Mouse (Mus musculus): Measurements from ENCODE around the gene Matk. TPM values are rescaled to one million over a fixed set of nuclear protein-coding genes. Genes with fewer than 3 reads are reported as not detected.
A peak's percentile ranks its signal among the peaks of the same experiment; 100 is the strongest.

The Matk gene
- polyA plus RNA-seq, 1 experiment from 2014 or later: 14.8 TPM

- Histone ChIP-seq H3K4me3 (replicated peaks; ENCODE audit: low read depth, low read length) (no peak overlapping the region), H3K27me3 (ENCODE audit: control insufficient read depth, insufficient read depth, low read length) (peaks cover 17% of the 10 kb centered on the region; the same call in 1 of the 2 replicates), H3K36me3 (ENCODE audit: control insufficient read depth, insufficient read depth, low read length) (no peaks in the 10 kb centered on the region), H3K4me2 (ENCODE audit: low read length) (no peak overlapping the region), H3K9ac (replicated peaks; ENCODE audit: low read length) (no peak overlapping the region; the same call in 1 of the 2 replicates), H3K9me3 (ENCODE audit: control insufficient read depth, low read length) (no peaks in the 10 kb centered on the region), H3K27ac (replicated peaks; ENCODE audit: low read depth, low read length) (no peak overlapping the region), H3K4me1 (ENCODE audit: control insufficient read depth, insufficient read depth, low read length) (peaks cover 8% of the 10 kb centered on the region)
- DNase-seq (no peak), ATAC-seq (ENCODE audit: low FRiP score, low TSS enrichment) (no peak)
- 86% methylated on average over 12 of the region's 12 CpGs for WGBS
Measured at GRCm38 (mm10) chr10:81236471-81237268, 16.1 kb upstream of the Matk start.

- no peak overlapping the region for H3K9ac ChIP-seq (replicated peaks; ENCODE audit: low read length)
- H3K4me3 ChIP-seq (replicated peaks; ENCODE audit: low read depth, low read length): no peak overlapping the region
- 84% methylated on average over 2 of the region's 2 CpGs for WGBS
- ATAC-seq (ENCODE audit: low FRiP score, low TSS enrichment) (no peak), DNase-seq (no peak)
- H3K27me3 ChIP-seq (ENCODE audit: control insufficient read depth, insufficient read depth, low read length): peaks cover 17% of the 10 kb centered on the region; the same call in 1 of the 2 replicates
- no peak overlapping the region for H3K4me2 ChIP-seq (ENCODE audit: low read length)
- no peaks in the 10 kb centered on the region for H3K36me3 ChIP-seq (ENCODE audit: control insufficient read depth, insufficient read depth, low read length)
- peaks cover 4% of the 10 kb centered on the region for H3K4me1 ChIP-seq (ENCODE audit: control insufficient read depth, insufficient read depth, low read length)
- H3K9me3 ChIP-seq (ENCODE audit: control insufficient read depth, low read length): no peaks in the 10 kb centered on the region
- no peak overlapping the region for H3K27ac ChIP-seq (replicated peaks; ENCODE audit: low read depth, low read length)
Measured at GRCm38 (mm10) chr10:81238618-81239017, 14.1 kb upstream of the Matk start.

GRCm38 (mm10) chr10:81240876-81241275 lies 11.9 kb upstream of the Matk start:
- H3K4me1 ChIP-seq (ENCODE audit: control insufficient read depth, insufficient read depth, low read length): no peaks in the 10 kb centered on the region
- no peak for ATAC-seq (ENCODE audit: low FRiP score, low TSS enrichment)
- H3K27ac ChIP-seq (replicated peaks; ENCODE audit: low read depth, low read length): no peak overlapping the region
- no peaks in the 10 kb centered on the region for H3K36me3 ChIP-seq (ENCODE audit: control insufficient read depth, insufficient read depth, low read length)
- H3K9ac ChIP-seq (replicated peaks; ENCODE audit: low read length): no peak overlapping the region
- 23% methylated on average over 13 of the region's 13 CpGs for WGBS
- no peak overlapping the region for H3K4me3 ChIP-seq (replicated peaks; ENCODE audit: low read depth, low read length)
- peaks cover 17% of the 10 kb centered on the region; the same call in 1 of the 2 replicates for H3K27me3 ChIP-seq (ENCODE audit: control insufficient read depth, insufficient read depth, low read length)
- H3K9me3 ChIP-seq (ENCODE audit: control insufficient read depth, low read length): no peaks in the 10 kb centered on the region
- H3K4me2 ChIP-seq (ENCODE audit: low read length): no peak overlapping the region
- DNase-seq: peak; percentile 79

GRCm38 (mm10) chr10:81242021-81242420 lies 10.7 kb upstream of the Matk start:
- H3K4me3 ChIP-seq (replicated peaks; ENCODE audit: low read depth, low read length): no peak overlapping the region
- H3K9ac ChIP-seq (replicated peaks; ENCODE audit: low read length): no peak overlapping the region
- H3K9me3 ChIP-seq (ENCODE audit: control insufficient read depth, low read length): no peaks in the 10 kb centered on the region
- H3K4me2 ChIP-seq (ENCODE audit: low read length): no peak overlapping the region
- H3K27me3 ChIP-seq (ENCODE audit: control insufficient read depth, insufficient read depth, low read length): peaks cover 17% of the 10 kb centered on the region; the same call in 1 of the 2 replicates
- no peak for DNase-seq
- WGBS: 92% methylated on average over 16 of the region's 16 CpGs
- H3K36me3 ChIP-seq (ENCODE audit: control insufficient read depth, insufficient read depth, low read length): 0 out of 2 replicates have a peak, but pooled peaks cover 2% of the 10 kb centered on the region
- ATAC-seq (ENCODE audit: low FRiP score, low TSS enrichment): no peak
- H3K27ac ChIP-seq (replicated peaks; ENCODE audit: low read depth, low read length): no peak overlapping the region
- H3K4me1 ChIP-seq (ENCODE audit: control insufficient read depth, insufficient read depth, low read length): no peaks in the 10 kb centered on the region

- Histone ChIP-seq H3K4me3 (replicated peaks; ENCODE audit: low read depth, low read length) (no peak overlapping the region), H3K9ac (replicated peaks; ENCODE audit: low read length) (no peak overlapping the region), H3K4me1 (ENCODE audit: control insufficient read depth, insufficient read depth, low read length) (no peaks in the 10 kb centered on the region), H3K27ac (replicated peaks; ENCODE audit: low read depth, low read length) (no peak overlapping the region), H3K4me2 (ENCODE audit: low read length) (0 out of 2 replicates have a peak overlapping the region, but pooled peaks have one; percentile 12), H3K27me3 (ENCODE audit: control insufficient read depth, insufficient read depth, low read length) (peaks cover 14% of the 10 kb centered on the region; the same call in 1 of the 2 replicates), H3K36me3 (ENCODE audit: control insufficient read depth, insufficient read depth, low read length) (0 out of 2 replicates have a peak, but pooled peaks cover 12% of the 10 kb centered on the region), H3K9me3 (ENCODE audit: control insufficient read depth, low read length) (no peaks in the 10 kb centered on the region)
- ATAC-seq (ENCODE audit: low FRiP score, low TSS enrichment): no peak
- no peak for DNase-seq
- 81% methylated on average over 4 of the region's 4 CpGs for WGBS
Measured at GRCm38 (mm10) chr10:81244146-81244545, 8.6 kb upstream of the Matk start.

- Histone ChIP-seq H3K9ac (replicated peaks; ENCODE audit: low read length) (no peak overlapping the region), H3K27ac (replicated peaks; ENCODE audit: low read depth, low read length) (no peak overlapping the region), H3K4me2 (ENCODE audit: low read length) (0 out of 2 replicates have a peak overlapping the region, but pooled peaks have one; percentile 12), H3K4me1 (ENCODE audit: control insufficient read depth, insufficient read depth, low read length) (no peaks in the 10 kb centered on the region), H3K9me3 (ENCODE audit: control insufficient read depth, low read length) (no peaks in the 10 kb centered on the region), H3K27me3 (ENCODE audit: control insufficient read depth, insufficient read depth, low read length) (peaks cover 10% of the 10 kb centered on the region; the same call in 1 of the 2 replicates), H3K36me3 (ENCODE audit: control insufficient read depth, insufficient read depth, low read length) (0 out of 2 replicates have a peak, but pooled peaks cover 12% of the 10 kb centered on the region), H3K4me3 (replicated peaks; ENCODE audit: low read depth, low read length) (no peak overlapping the region)
- 6% methylated on average over 17 of the region's 17 CpGs for WGBS
- ATAC-seq (ENCODE audit: low FRiP score, low TSS enrichment) (peak; percentile 75), DNase-seq (peak; percentile 85)
Measured at GRCm38 (mm10) chr10:81244595-81244994, 8.1 kb upstream of the Matk start.

GRCm38 (mm10) chr10:81245166-81245565 lies 7.6 kb upstream of the Matk start:
- Histone ChIP-seq H3K9ac (replicated peaks; ENCODE audit: low read length) (no peak overlapping the region), H3K36me3 (ENCODE audit: control insufficient read depth, insufficient read depth, low read length) (0 out of 2 replicates have a peak, but pooled peaks cover 16% of the 10 kb centered on the region), H3K4me1 (ENCODE audit: control insufficient read depth, insufficient read depth, low read length) (no peaks in the 10 kb centered on the region), H3K9me3 (ENCODE audit: control insufficient read depth, low read length) (no peaks in the 10 kb centered on the region), H3K27me3 (ENCODE audit: control insufficient read depth, insufficient read depth, low read length) (peaks cover 4% of the 10 kb centered on the region; the same call in 1 of the 2 replicates), H3K4me2 (ENCODE audit: low read length) (no peak overlapping the region), H3K4me3 (replicated peaks; ENCODE audit: low read depth, low read length) (no peak overlapping the region), H3K27ac (replicated peaks; ENCODE audit: low read depth, low read length) (no peak overlapping the region)
- ATAC-seq (ENCODE audit: low FRiP score, low TSS enrichment) (no peak), DNase-seq (no peak)
- 93% methylated on average over 6 of the region's 6 CpGs for WGBS

- H3K36me3 ChIP-seq (ENCODE audit: control insufficient read depth, insufficient read depth, low read length): 0 out of 2 replicates have a peak, but pooled peaks cover 16% of the 10 kb centered on the region
Measured at GRCm38 (mm10) chr10:81247804-81248203, 4.9 kb upstream of the Matk start.

More at GRCm38 (mm10) chr10:81247804-81248203, 4.9 kb upstream of the Matk start:
- no peak for DNase-seq
- WGBS: 88% methylated on average over 2 of the region's 2 CpGs
- H3K9ac ChIP-seq (replicated peaks; ENCODE audit: low read length): no peak overlapping the region
- peaks cover 3% of the 10 kb centered on the region; the same call in 1 of the 2 replicates for H3K4me1 ChIP-seq (ENCODE audit: control insufficient read depth, insufficient read depth, low read length)
- no peaks in the 10 kb centered on the region for H3K9me3 ChIP-seq (ENCODE audit: control insufficient read depth, low read length)
- ATAC-seq (ENCODE audit: low FRiP score, low TSS enrichment): no peak
- H3K27me3 ChIP-seq (ENCODE audit: control insufficient read depth, insufficient read depth, low read length): peaks cover 18% of the 10 kb centered on the region
- H3K4me3 ChIP-seq (replicated peaks; ENCODE audit: low read depth, low read length): no peak overlapping the region
- H3K27ac ChIP-seq (replicated peaks; ENCODE audit: low read depth, low read length): no peak overlapping the region
- H3K4me2 ChIP-seq (ENCODE audit: low read length): no peak overlapping the region

Data from midbrain, embryonic 14.5 days (tissue).